Mouse (Mus musculus): ENCODE results near the gene Nkg7.

Nkg7 gene

GRCm38 (mm10) chr7:43448246-43448645 is 11.4 kb downstream of the Nkg7 start:
- no peak for DNase-seq

DNA sequence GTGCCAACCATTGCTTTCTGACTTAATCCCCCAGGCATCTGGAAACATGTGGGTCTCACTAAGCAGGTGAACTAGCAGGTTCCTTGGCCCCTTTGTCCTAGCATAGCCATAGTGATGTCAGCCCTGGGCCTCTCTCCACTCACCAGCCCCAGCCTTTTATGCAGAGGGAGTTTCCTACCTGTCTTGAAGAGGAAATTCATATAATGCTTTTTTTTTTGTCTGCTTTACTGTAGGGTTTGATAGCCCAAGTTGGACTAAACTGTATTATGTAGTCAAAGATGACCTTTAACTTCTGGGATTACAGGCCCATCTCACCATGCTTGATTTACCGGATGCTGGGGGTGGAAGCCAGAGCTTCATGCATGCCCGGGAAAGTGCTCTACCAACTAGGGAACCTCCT is 12.9 kb downstream of the Nkg7 start:
- no peak for DNase-seq

DNA sequence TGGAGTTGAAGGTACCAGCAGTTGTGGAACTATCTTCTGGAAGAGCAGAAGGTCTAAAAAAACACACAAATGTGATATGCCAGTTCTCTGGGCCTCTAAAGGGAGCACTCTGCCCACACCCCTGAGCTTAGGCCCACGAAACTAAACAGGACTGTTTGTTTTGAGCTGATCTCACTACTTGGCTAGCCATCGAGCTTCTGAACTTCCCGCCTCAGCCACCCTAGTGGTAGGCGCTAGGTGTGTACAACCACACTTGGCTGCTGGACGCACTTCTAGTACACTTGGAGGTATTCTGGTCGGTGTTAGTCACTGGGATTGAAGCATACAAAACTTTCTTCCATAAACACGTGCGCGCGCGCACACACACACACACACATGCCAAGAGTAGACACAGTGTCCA is 14.9 kb downstream of the Nkg7 start:
- DNase-seq = no peak

DNA sequence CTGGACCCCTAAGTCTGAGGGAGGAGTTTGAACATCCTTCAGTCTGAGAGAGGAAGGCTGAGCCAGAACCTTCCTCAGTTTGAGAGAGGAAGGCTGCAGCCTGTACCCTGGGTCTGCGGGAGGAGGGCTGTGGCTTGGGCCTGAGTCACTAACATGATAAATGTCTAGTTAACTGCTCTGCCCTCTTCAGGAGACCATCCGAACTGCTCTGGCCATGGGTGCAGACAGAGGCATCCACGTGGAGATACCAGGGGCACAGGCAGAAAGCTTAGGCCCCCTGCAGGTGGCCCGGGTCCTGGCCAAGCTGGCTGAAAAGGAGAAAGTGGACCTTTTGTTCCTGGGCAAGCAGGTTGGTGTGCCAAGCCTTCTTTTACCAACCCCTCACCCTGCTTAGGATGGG is 15.7 kb downstream of the Nkg7 start:
- DNase-seq = no peak

DNA sequence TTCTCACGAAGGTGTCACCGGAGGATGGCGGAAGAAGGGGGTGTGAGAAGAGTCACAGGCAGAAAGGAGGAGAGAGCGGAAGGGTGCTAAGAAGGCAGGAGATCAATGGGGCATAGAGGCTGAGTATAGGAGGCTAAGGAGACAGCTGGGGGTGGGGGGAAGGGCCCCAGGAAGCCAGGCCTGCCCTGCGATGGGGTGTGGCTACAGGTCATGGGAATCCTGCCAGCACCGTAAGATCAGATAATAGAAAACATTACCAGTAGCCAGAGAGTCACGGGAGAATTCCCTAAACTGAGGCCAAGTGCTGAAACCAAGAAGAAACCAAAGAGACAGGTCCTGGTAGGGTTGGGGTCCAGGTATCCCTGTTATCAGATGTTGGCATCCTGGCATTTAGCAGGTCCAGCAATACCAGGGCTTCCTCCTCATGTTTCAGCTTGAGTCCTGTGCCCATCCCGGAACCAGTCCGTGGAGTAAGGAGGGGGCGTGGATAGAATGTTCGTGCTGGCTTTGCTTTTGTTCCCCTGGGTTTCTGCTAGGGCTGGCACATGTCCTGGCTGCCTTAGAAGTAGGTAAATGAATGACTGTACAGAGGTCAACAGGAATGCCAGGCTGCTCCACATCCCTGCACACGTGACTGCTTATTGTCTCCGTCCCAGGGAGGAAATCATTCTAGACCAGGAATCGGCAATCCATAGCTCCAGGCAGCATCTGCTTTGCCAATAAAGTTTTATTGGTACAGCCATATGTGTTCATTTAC is 16.9 kb downstream of the Nkg7 start:
- no peak for DNase-seq

- no peak for DNase-seq
Observed at GRCm38 (mm10) chr7:43454371-43454770, 17.5 kb downstream of the Nkg7 start.

GRCm38 (mm10) chr7:43462851-43463250 is 26.0 kb downstream of the Nkg7 start, which contains the start of gene Vsig10l:
Gene Vsig10l, plus strand, starts transcription at chr7:43463151.
- no peak for DNase-seq

GRCm38 (mm10) chr7:43463976-43464375 is 27.1 kb downstream of the Nkg7 start:
- no peak for DNase-seq

- no peak for DNase-seq
Observed at GRCm38 (mm10) chr7:43464864-43465343, 28.0 kb downstream of the Nkg7 start.

DNA sequence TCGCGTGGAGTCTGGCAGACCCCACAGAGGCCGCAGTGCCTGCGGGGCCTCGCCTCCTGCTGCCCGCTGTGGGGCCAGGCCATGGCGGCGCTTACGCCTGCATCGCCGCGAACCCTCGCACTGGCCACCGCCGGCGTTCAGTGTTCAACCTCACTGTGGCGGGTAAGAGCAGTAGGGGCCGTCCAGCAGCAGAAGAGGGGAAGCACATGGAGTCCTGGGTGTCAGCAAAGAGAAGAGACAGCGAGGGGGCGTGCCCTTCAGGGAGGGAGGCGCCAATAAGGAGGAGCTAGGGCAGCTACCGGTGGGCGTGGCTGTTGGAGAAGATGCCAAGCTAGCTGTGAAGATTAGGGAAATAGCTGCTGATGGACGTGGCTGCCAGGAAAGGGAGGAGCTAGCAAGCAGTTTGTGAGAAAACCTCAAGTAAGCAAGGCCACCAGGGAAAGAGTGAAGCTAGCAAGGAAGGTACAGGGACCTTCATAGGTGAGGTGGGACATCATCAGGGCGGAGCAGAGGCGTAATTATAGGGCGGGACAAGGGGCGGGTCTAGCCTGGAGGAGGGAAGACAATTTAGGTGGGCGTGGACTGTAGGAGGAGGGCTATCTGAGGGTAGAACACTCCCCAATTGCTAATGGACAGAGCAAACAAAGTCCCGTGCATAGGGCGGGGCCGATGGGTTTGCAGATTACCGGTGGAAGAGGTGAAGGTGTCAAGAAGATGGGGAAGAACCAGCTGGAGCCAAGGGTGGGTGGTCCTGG is 28.6 kb downstream of the Nkg7 start:
- peak; percentile 77 for DNase-seq

DNA sequence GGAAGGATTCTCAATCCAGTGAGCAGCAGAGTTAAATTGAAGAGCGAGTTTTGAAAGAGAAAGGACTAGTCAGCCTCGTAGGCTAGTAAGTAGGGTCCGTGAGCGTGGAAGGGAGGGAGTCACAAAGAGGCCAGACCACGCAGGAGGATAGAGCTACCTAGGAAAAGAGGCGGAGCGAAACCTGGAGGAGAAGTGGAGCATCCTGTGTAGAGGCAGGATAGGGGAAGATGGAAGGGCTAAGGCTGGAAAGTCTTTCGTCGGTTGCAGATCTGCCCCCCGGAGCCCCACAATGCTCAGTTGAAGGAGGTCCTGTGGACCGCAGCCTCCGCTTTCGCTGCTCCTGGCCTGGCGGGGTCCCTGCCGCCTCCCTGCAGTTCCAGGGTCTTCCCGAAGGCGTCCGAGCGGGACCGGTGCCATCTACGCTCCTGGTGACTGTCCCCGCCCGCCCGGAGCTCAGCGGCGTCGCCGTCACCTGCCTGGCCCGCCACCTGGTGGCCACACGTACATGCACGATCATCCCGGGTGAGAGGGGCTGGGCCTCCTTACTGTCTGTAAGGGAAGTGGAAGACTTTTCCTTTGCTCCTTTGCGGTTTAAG is 29.3 kb downstream of the Nkg7 start:
- peak; percentile 89 for DNase-seq

GRCm38 (mm10) chr7:43470373-43470772 is 33.5 kb downstream of the Nkg7 start:
- DNase-seq = no peak

GRCm38 (mm10) chr7:43475706-43476105 is 38.8 kb downstream of the Nkg7 start:
- DNase-seq = no peak

- DNase-seq = no peak
Observed at GRCm38 (mm10) chr7:43476376-43476775, 39.5 kb downstream of the Nkg7 start.

DNA sequence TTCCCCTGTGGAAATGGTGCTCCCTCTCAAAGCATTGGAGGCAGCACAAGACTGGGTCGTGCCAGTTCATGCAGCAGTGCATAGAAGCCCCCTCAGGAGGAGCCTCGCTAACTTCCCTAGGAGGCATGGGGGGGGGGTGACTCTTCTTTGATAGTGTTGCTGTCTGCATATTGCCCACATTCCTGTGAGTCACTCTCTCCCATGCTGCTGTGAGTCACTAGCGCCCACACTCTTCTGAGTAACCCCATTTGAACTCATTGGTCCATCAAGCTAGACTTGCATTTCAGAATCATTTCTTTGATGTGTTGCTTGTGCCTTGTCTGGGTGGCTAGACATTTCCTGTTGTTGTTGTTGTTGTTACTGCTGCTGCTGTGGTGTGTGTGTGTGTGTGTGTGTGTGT is 44.3 kb downstream of the Nkg7 start:
- no peak for DNase-seq

DNA sequence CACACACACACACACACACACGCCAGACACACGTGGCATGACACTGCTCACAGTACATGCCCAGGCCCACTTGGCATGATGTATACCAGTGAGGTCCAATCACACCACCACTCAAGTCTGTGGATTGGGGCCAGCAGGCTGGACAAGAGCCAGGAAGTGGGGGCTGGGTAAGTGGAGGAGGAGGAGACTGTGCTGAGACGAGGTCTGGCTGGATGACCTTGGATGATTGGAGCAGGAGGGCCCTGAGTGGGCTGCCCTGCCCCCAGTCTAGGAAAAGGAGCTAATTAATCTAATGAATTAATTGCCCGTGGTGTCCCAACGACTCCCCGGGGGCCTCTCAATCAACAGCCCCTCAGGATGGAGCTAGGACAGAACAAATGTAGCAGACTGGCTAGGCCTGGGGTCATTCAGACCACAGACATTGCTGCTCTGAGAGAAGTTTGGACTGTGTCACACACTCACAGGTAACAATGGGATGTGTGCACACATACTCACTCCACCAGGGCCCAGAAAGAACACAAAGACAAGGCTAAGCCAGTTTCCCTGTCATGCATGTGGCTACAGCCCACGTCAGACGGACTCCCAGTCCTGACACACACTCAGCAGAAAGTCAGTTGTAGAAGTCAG is 45.3 kb downstream of the Nkg7 start:
- no peak for DNase-seq

DNA sequence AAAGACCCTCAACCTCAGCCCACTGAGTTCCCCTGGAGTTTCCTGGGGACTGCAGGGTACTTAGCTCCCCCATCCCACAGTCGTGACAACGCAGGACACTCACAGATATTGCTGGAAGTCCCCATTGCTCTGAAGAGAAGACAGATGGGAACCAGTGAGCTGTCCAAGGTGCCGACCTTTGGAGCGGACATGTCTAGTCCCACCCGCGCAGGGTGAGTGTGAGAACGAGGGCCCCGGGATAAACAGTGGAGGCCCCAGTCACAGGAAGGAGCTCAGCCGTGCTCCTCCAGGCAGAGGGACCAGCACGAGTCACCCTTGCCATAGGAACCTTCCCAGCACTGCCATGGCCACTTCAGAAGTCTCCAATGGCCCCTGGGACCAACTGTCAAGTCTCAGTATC is 46.4 kb downstream of the Nkg7 start:
- DNase-seq = no peak

All from right cerebral cortex, postnatal 14 days (tissue).